ENCODE assay signal across 38 mouse cellular contexts in the genomic region with DNA sequence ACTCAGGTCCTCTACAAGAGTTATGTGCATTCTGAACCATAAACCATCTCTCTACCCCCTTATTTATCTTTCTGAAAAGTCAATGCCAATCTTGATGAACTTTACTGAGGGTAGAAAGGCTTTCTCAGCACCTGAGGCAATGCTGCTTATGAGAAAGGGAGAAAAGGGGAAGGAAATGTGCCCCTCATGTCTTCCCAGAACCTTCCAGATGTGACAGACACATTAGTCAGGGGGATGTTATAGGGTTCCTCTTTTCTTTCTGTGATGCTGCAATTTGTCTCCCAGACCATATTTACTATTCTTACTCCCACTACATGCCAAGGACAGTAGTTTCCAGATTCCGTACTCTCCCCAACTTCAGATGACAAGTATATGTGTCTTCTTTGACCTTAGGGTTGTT. TPM values are rescaled to one million over a fixed set of nuclear protein-coding genes. Genes with fewer than 3 reads are reported as not detected.
"Had no signal": no experiment of that assay in that cellular context is flagged by ENCODE, and none has a peak within 500 bp of the region (broad histone marks: within the 10 kb centered on the region; RNA-seq: fewer than 3 reads in every experiment).

No protein-coding gene starts in this region.

- H3K4me1 ChIP-seq: heart, embryonic 15.5 days; hindbrain, embryonic 10.5 days; hindbrain, embryonic 12.5 days; hindbrain, embryonic 15.5 days; limb, embryonic 13.5 days; limb, embryonic 15.5 days; liver, embryonic 13.5 days had no signal

- H3K9me3 ChIP-seq: heart, embryonic 13.5 days; heart, embryonic 15.5 days; hindbrain, embryonic 10.5 days; hindbrain, embryonic 12.5 days; hindbrain, embryonic 15.5 days; limb, embryonic 13.5 days; limb, embryonic 15.5 days; liver, embryonic 13.5 days had no signal

- ATAC-seq: hindbrain, postnatal 0 days; intestine, embryonic 16.5 days had no signal

- H3K27me3 ChIP-seq: heart, embryonic 13.5 days; heart, embryonic 15.5 days; hindbrain, embryonic 12.5 days; hindbrain, embryonic 15.5 days; limb, embryonic 13.5 days; limb, embryonic 15.5 days; liver, embryonic 13.5 days had no signal

- H3K4me3 ChIP-seq: gastrocnemius, adult 2 months; heart, adult 2 months; heart, embryonic 13.5 days; heart, embryonic 15.5 days; hindbrain, embryonic 10.5 days; hindbrain, embryonic 12.5 days; hindbrain, embryonic 15.5 days; layer of hippocampus, adult 2 months; limb, embryonic 13.5 days; limb, embryonic 15.5 days; liver, embryonic 13.5 days had no signal

- H3K36me3 ChIP-seq: heart, embryonic 13.5 days; heart, embryonic 15.5 days; hindbrain, embryonic 10.5 days; hindbrain, embryonic 12.5 days; hindbrain, embryonic 15.5 days; limb, embryonic 13.5 days; limb, embryonic 15.5 days; liver, embryonic 13.5 days had no signal

- H3K9ac ChIP-seq: heart, embryonic 13.5 days; heart, embryonic 15.5 days; hindbrain, embryonic 12.5 days; hindbrain, embryonic 15.5 days; limb, embryonic 13.5 days; limb, embryonic 15.5 days; liver, embryonic 13.5 days had no signal

- H3K27ac ChIP-seq: gastrocnemius, adult 2 months; heart, adult 2 months; heart, embryonic 13.5 days; heart, embryonic 15.5 days; hindbrain, embryonic 10.5 days; hindbrain, embryonic 12.5 days; hindbrain, embryonic 15.5 days; hindbrain, postnatal 0 days; layer of hippocampus, adult 2 months; limb, embryonic 13.5 days; limb, embryonic 15.5 days; liver, embryonic 13.5 days had no signal

- DNase-seq: gastrocnemius, adult 2 months; gastrocnemius, postnatal 10 days; gastrocnemius, postnatal 25 days; heart, adult 11 months; heart, adult 2 months; heart, postnatal 14 days; heart, postnatal 36 days; kidney, adult 11 months; kidney, adult 8-10 months; kidney, postnatal 10 days; kidney, postnatal 25 days; kidney, postnatal 4 days; layer of hippocampus, postnatal 36 days; left cerebral cortex, postnatal 4 days; liver, embryonic 13.5 days had no signal

- H3K4me2 ChIP-seq: heart, embryonic 11.5 days; heart, embryonic 13.5 days; heart, embryonic 15.5 days; hindbrain, embryonic 12.5 days; hindbrain, embryonic 15.5 days; limb, embryonic 13.5 days; limb, embryonic 15.5 days; liver, embryonic 13.5 days had no signal

RNA-seq across cellular contexts. Expression of a gene that starts 18.6 kb away (rescaled TPM):
- total RNA-seq: gastrocnemius, adult 2 months; gastrocnemius, postnatal 10 days; gastrocnemius, postnatal 25 days; gastrocnemius, postnatal 4 days; heart, adult 2 months; heart, postnatal 14 days; heart, postnatal 36 days; hindbrain, postnatal 0 days; layer of hippocampus, adult 2 months; layer of hippocampus, postnatal 10 days; layer of hippocampus, postnatal 36 days; left cerebral cortex, adult 18-20 months; left cerebral cortex, adult 8-10 months; left cerebral cortex, postnatal 10 days; left cerebral cortex, postnatal 25 days; left cerebral cortex, postnatal 4 days; liver, adult 2 months had no signal
- polyA plus RNA-seq: frontal cortex, adult 2 months; heart, embryonic 13.5 days; heart, embryonic 15.5 days; hindbrain, embryonic 10.5 days; hindbrain, embryonic 12.5 days; hindbrain, embryonic 15.5 days; hindbrain, postnatal 0 days; intestine, embryonic 14.5 days; intestine, embryonic 16.5 days; kidney, embryonic 14.5 days; kidney, embryonic 16.5 days; limb, embryonic 11.5 days; limb, embryonic 13.5 days; limb, embryonic 15.5 days; liver, adult 2 months; liver, embryonic 13.5 days had no signal

RNA-seq across cellular contexts. Expression of a gene that starts 44.5 kb away (rescaled TPM):
- total RNA-seq: gastrocnemius, adult 2 months; heart, adult 2 months; heart, postnatal 36 days; hindbrain, postnatal 0 days; layer of hippocampus, adult 2 months; layer of hippocampus, postnatal 36 days; left cerebral cortex, adult 18-20 months; left cerebral cortex, adult 8-10 months; left cerebral cortex, postnatal 10 days; left cerebral cortex, postnatal 25 days; left cerebral cortex, postnatal 4 days; liver, adult 2 months had no signal
- polyA plus RNA-seq: frontal cortex, adult 2 months; heart, adult 2 months; hindbrain, embryonic 10.5 days; hindbrain, embryonic 12.5 days; hindbrain, embryonic 15.5 days; hindbrain, postnatal 0 days; intestine, embryonic 16.5 days; kidney, embryonic 14.5 days; liver, adult 2 months had no signal
